Mouse (Mus musculus) spleen, postnatal 36 days (tissue): ENCODE results near the gene Rasal2.

ENCODE experiments used
- DNase-seq, 2 experiments: peaks; one replicate each; pipeline ENCODE4 v3.0.0; 2022; ENCODE audit warnings: low spot score in 2 of 2, mixed read lengths in 1 of 2

Rasal2 gene

GRCm38 (mm10) chr1:157343519-157343918 lies 68.9 kb downstream of the Rasal2 start:
- no peak for DNase-seq

- no peak for DNase-seq
These were observed 77.6 kb downstream of the Rasal2 start for GRCm38 (mm10) chr1:157334834-157335233.

GRCm38 (mm10) chr1:157328068-157328467 lies 84.3 kb downstream of the Rasal2 start:
- no peak for DNase-seq

GRCm38 (mm10) chr1:157323091-157323490 lies 89.3 kb downstream of the Rasal2 start:
- no peak for DNase-seq

- DNase-seq: no peak
These were observed 93.5 kb downstream of the Rasal2 start for GRCm38 (mm10) chr1:157318896-157319295.

- DNase-seq: no peak
These were observed 111.1 kb downstream of the Rasal2 start for GRCm38 (mm10) chr1:157301266-157301665.

GRCm38 (mm10) chr1:157299559-157299958 lies 112.8 kb downstream of the Rasal2 start:
- DNase-seq: no peak

GRCm38 (mm10) chr1:157298990-157299389 lies 113.4 kb downstream of the Rasal2 start:
- no peak for DNase-seq

- no peak for DNase-seq
These were observed 115.3 kb downstream of the Rasal2 start for GRCm38 (mm10) chr1:157297137-157297536.

GRCm38 (mm10) chr1:157295868-157296267 lies 116.5 kb downstream of the Rasal2 start:
- DNase-seq: no peak

- no peak for DNase-seq
These were observed 122.2 kb downstream of the Rasal2 start for GRCm38 (mm10) chr1:157290173-157290572.

GRCm38 (mm10) chr1:157289251-157289650 lies 123.1 kb downstream of the Rasal2 start:
- DNase-seq: no peak

- DNase-seq: no peak
These were observed 125.8 kb downstream of the Rasal2 start for GRCm38 (mm10) chr1:157286561-157286960.

GRCm38 (mm10) chr1:157285366-157285765 lies 127.0 kb downstream of the Rasal2 start:
- no peak for DNase-seq

- DNase-seq: no peak
These were observed 131.6 kb downstream of the Rasal2 start for GRCm38 (mm10) chr1:157280781-157281180.

- DNase-seq: no peak
These were observed 136.6 kb downstream of the Rasal2 start for GRCm38 (mm10) chr1:157275672-157276307.

GRCm38 (mm10) chr1:157267894-157268293 lies 144.5 kb downstream of the Rasal2 start:
- DNase-seq: no peak

GRCm38 (mm10) chr1:157256562-157256961 lies 155.8 kb downstream of the Rasal2 start:
- no peak for DNase-seq

- DNase-seq: no peak
These were observed 156.6 kb downstream of the Rasal2 start for GRCm38 (mm10) chr1:157255776-157256175.

- DNase-seq: no peak
These were observed 158.6 kb downstream of the Rasal2 start for GRCm38 (mm10) chr1:157253600-157254490.

- DNase-seq: no peak
These were observed 164.3 kb downstream of the Rasal2 start for GRCm38 (mm10) chr1:157248112-157248511.

GRCm38 (mm10) chr1:157247341-157247740 lies 165.1 kb downstream of the Rasal2 start:
- no peak for DNase-seq

GRCm38 (mm10) chr1:157246779-157247178 lies 165.6 kb downstream of the Rasal2 start:
- no peak for DNase-seq
